In the genomic region with DNA sequence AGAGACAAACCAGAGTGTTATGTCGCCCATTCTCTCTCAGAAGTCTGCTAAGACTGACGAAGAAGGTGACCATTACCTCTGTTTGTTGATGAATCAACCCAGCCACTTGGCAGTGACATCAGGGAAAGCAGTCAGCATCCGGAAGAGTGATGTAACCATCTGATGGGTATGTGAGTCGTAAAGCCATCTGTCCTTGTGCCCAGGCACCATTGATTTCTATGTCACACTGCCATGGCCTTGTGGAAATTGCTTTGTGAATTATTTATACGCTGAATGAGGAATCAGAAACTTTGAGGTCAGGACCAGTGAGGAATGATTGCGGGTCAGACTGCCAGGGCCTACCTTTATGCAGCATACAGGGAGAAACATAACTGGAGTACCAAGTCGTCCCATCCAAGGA, we compare ENCODE assay signal across 15 mouse cellular contexts.
DNase-seq lines count a peak whose midpoint lies in the region.
"Had no signal": no experiment of that assay in that cellular context is flagged by ENCODE, and none has a peak within 500 bp of the region (broad histone marks: within the 10 kb centered on the region; RNA-seq: fewer than 3 reads in every experiment).

No protein-coding gene starts in this region.

- peak; percentile 18 to 79 for DNase-seq in adrenal gland, adult (ENCODE audit: inconsistent age in 2 of 2, low spot score in 1 of 2)
- DNase-seq in adrenal gland, postnatal 4 days (ENCODE audit: low spot score in 2 of 2): no peak
- DNase-seq in Muller cell, postnatal 12 days (ENCODE audit: inconsistent ontology term): peak; percentile 5
- peak; percentile 9 for DNase-seq in adrenal gland, postnatal 10 days
- DNase-seq in adrenal gland, postnatal 36 days: peak; percentile 7 to 57
- no peak for DNase-seq in gastrocnemius, postnatal 10 days
- no peak for DNase-seq in gastrocnemius, postnatal 25 days
- DNase-seq: B cell, adult 2 months; cerebellum, adult 11 months; cerebellum, adult 18-20 months; cerebellum, adult 8-10 months; cerebellum, adult 9-11 months; cerebellum, postnatal 14 days; cerebellum, postnatal 36 days; embryo, embryonic 11 days had no signal

Comparison
In these comparisons a context has a peak if more than half of its experiments do, and no peak if none do; other contexts are left out.
1. DNase-seq: peak in adrenal gland, adult (2 of 2), Muller cell, postnatal 12 days (single experiment), adrenal gland, postnatal 10 days (single experiment) and adrenal gland, postnatal 36 days (2 of 2); none in adrenal gland, postnatal 4 days (0 of 2), gastrocnemius, postnatal 10 days (single experiment) and gastrocnemius, postnatal 25 days (single experiment).